Mouse (Mus musculus) layer of hippocampus, adult 2 months (tissue): ENCODE results near the gene Romo1. TPM values are rescaled to one million over a fixed set of nuclear protein-coding genes. Genes with fewer than 3 reads are reported as not detected.
A peak's percentile ranks its signal among the peaks of the same experiment; 100 is the strongest.
"Not testable (repeated sequence)": the region's sequence is repeated elsewhere in the genome, so short reads cannot be mapped to it uniquely, and the experiment has no call there.

Experiments
- DNase-seq, 2 experiments: peaks; one replicate each; pipeline ENCODE4 v3.0.0; 2022; ENCODE audit warnings: low spot score in 2 of 2
- H3K27ac ChIP-seq: fragments of 200-600 bp; 2 replicates; pipeline ENCODE4 v1.8.1; 2022
- H3K4me3 ChIP-seq: fragments of 200-600 bp; 2 replicates; pipeline ENCODE4 v1.8.1; 2022; ENCODE audit warnings: mild to moderate bottlenecking
- CTCF ChIP-seq: fragments of 200-600 bp; conservative IDR thresholded peaks from 2 replicates; pipeline ENCODE4 v1.8.1; 2022; ENCODE audit warnings: antibody characterized with exemption, mild to moderate bottlenecking, moderate library complexity
- long read RNA-seq, 2 experiments: library from polyadenylated mRNA; stranded (forward); transcript quantifications; one replicate each; pipeline ENCODE4 v2.0.0; 2021; ENCODE audit warnings: borderline mapping rate in 2 of 2
- total RNA-seq, 2 experiments: library from RNA; stranded (reverse); gene quantifications; 2 replicates each; pipeline ENCODE4 v1.2.3; 2021

Gene Romo1
- total RNA-seq, result 100 to 1,000 TPM; 149 to 160 TPM
- long read RNA-seq, experiment 1, transcript Romo1-202 (2 exons, 550 nt), result minor isoform, 13 of 109 reads
- long read RNA-seq, experiment 1, transcript Romo1-201 (3 exons, 569 nt), result major isoform, 60 of 109 reads
- long read RNA-seq, experiment 1, partial matches to known transcripts, result 32 of 109 reads
- long read RNA-seq, experiment 1, other reads (novel, unspliced or antisense), result 0 of 109 reads
- long read RNA-seq, experiment 2, transcript Romo1-204 (3 exons, 379 nt), result minor isoform, 5 of 138 reads
- long read RNA-seq, experiment 2, transcript Romo1-202 (2 exons, 550 nt), result minor isoform, 24 of 138 reads
- long read RNA-seq, experiment 2, transcript Romo1-201 (3 exons, 569 nt), result major isoform, 78 of 138 reads
- long read RNA-seq, experiment 2, partial matches to known transcripts, result 31 of 138 reads
- long read RNA-seq, experiment 2, other reads (novel, unspliced or antisense), result 0 of 138 reads

- H3K27ac ChIP-seq, result peak within 1 kb of the TSS; percentile 90
- peak; percentile 69 for TF ChIP-seq CTCF
- peak within 1 kb of the TSS; percentile 95 for H3K4me3 ChIP-seq
- peak; percentile 93 to 94 for DNase-seq
Observed at GRCm38 (mm10) chr2:156143953-156144724, at the start of gene Romo1, which contains the start of gene Nfs1. Romo1 (plus strand) TSS chr2:156144039. Nfs1 (minus strand) TSS chr2:156144186.

DNA sequence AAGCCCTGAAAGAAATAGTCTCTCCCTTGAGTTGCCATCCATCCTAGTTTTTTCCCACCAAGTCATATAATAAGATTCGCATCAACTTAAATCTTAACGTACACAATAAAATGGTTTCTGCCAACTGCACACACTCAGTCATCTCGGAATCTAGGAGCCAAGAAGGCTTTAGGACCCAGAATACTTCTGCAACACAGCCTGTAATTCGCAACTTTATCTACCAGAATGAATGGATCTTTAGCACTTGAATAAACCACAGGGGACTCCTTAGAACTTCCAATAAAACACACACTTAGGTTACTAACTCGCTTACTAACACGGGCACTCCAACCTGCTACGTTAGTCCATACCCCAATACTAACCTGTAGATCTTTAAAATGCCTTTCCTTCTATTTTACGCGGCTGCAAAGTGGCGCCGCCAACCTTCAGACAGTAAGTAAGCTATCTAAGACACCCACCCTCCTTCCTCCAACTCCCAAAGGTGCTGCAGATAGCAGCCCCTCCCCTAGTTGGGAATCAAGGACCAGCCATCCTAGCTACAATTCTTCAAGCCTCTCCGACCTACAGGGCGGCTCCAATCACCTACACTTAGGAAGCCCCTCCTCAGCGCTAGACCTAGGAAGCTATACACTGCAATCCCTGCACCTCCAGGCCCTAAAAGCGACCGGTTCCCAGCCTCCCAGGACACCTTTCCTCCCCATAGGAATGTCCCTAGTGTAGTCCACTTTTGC lies 33.0 kb upstream of the Romo1 start:
- Histone ChIP-seq H3K27ac (peak overlapping the region; percentile 99), H3K4me3 (peak overlapping the region; percentile 90)
- no peak for DNase-seq
- no peak for TF ChIP-seq CTCF

- H3K27ac ChIP-seq, result peak within 1 kb of the TSS; percentile 99
- DNase-seq, result peak; percentile 88 to 94
- no peak for TF ChIP-seq CTCF
- H3K4me3 ChIP-seq, result peak within 1 kb of the TSS; percentile 90
Observed at GRCm38 (mm10) chr2:156111358-156112079, 32.3 kb upstream of the Romo1 start, which contains the start of the genes Cpne1 and Rbm12. Cpne1 (minus strand) TSS chr2:156111965. Rbm12 (minus strand) TSS chr2:156111978.

- DNase-seq, result not testable (repeated sequence)
- Histone ChIP-seq H3K4me3 (peak overlapping the region; percentile 90), H3K27ac (peak overlapping the region; percentile 99)
Observed at GRCm38 (mm10) chr2:156112080-156112423, 31.8 kb upstream of the Romo1 start.

GRCm38 (mm10) chr2:156119566-156119965 lies 24.3 kb upstream of the Romo1 start:
- H3K27ac ChIP-seq, result no peak overlapping the region
- DNase-seq, result no peak
- H3K4me3 ChIP-seq, result no peak overlapping the region
- no peak for TF ChIP-seq CTCF

DNA sequence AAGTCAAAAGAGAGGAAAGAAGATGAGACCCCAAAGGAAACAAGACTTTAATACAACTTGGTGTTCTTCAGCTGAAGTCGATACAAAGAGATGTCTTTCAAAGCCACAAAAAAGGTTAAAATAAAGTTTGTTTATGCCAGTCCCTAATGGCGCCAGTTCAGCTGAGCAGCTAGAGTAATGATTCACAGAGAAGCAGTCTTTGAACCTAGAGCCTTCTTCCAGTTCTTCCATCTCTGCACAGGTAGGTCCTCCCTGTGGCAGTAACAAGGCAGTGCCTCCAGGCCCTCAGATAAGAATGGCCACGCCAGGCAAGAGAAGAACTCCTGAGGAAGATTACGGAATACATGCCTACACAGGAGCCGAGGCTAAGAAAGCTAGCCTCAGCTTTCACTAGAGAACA lies 20.1 kb upstream of the Romo1 start:
- H3K27ac ChIP-seq, result no peak overlapping the region
- H3K4me3 ChIP-seq, result no peak overlapping the region
- DNase-seq, result no peak
- TF ChIP-seq CTCF, result no peak

DNA sequence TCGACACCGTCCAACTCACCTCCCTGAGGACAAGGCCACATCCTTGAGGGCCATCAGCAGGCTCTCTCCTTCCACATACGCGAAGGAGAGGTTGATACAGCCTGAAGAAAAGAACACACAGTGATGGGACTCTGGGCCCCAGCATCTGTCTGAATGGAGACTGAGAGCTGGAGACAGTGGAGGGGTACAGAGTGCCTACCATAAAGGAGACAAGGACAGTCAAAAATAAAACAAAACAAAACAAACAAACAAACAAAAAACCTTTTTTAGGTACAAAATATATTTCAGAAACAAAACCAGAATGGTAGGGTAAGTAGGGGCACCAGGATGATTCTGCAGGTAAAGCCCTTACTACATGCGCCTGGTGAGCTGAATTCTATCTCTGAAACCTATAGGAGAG lies 16.8 kb upstream of the Romo1 start, which contains the start of gene Gm28036:
TSS of gene Gm28036 (minus strand) at position 101 of the 400 bp plus-strand sequence.
- TF ChIP-seq CTCF, result no peak
- no peak for DNase-seq
- Histone ChIP-seq H3K27ac (no peak within 1 kb of the TSS), H3K4me3 (no peak within 1 kb of the TSS)

GRCm38 (mm10) chr2:156134161-156134560 lies 9.7 kb upstream of the Romo1 start:
- no peak for TF ChIP-seq CTCF

GRCm38 (mm10) chr2:156135695-156136094 lies 8.1 kb upstream of the Romo1 start:
- DNase-seq, result no peak
- H3K4me3 ChIP-seq, result no peak overlapping the region
- TF ChIP-seq CTCF, result peak; percentile 50
- H3K27ac ChIP-seq, result no peak overlapping the region

More at GRCm38 (mm10) chr2:156134161-156134560, 9.7 kb upstream of the Romo1 start:
- no peak overlapping the region for H3K27ac ChIP-seq
- no peak overlapping the region for H3K4me3 ChIP-seq
- DNase-seq, result no peak

GRCm38 (mm10) chr2:156142820-156143219 lies 1.0 kb upstream of the Romo1 start:
- peak; percentile 60 for TF ChIP-seq CTCF
- DNase-seq, result no peak
- H3K27ac ChIP-seq, result no peak overlapping the region; the same call in 1 of the 2 replicates
- peak overlapping the region; percentile 95 for H3K4me3 ChIP-seq

GRCm38 (mm10) chr2:156143367-156143766 lies 472 bp upstream of the Romo1 start:
- H3K27ac ChIP-seq, result peak overlapping the region; percentile 90
- TF ChIP-seq CTCF, result no peak
- no peak for DNase-seq

More at GRCm38 (mm10) chr2:156143367-156143766, 472 bp upstream of the Romo1 start:
- peak overlapping the region; percentile 95 for H3K4me3 ChIP-seq
